Mouse (Mus musculus): ENCODE results near the gene Dlg4.

The Dlg4 gene

GRCm38 (mm10) chr11:70018131-70018990, 1.6 kb downstream of the Dlg4 start:
- peak; percentile 46 for DNase-seq (ENCODE audit: extremely low read depth, insufficient read length, low spot score)

- no peak for DNase-seq (ENCODE audit: extremely low read depth, insufficient read length, low spot score)
Observed at GRCm38 (mm10) chr11:70019495-70020021, 2.8 kb downstream of the Dlg4 start.

GRCm38 (mm10) chr11:70020022-70020631, 3.4 kb downstream of the Dlg4 start:
- DNase-seq (ENCODE audit: extremely low read depth, insufficient read length, low spot score), result no peak

- DNase-seq (ENCODE audit: extremely low read depth, insufficient read length, low spot score), result peak; percentile 67
Observed at GRCm38 (mm10) chr11:70020731-70021263, 4.1 kb downstream of the Dlg4 start.

- peak; percentile 95 for DNase-seq (ENCODE audit: extremely low read depth, insufficient read length, low spot score)
Observed at GRCm38 (mm10) chr11:70021264-70022132, 4.8 kb downstream of the Dlg4 start.

- no peak for DNase-seq (ENCODE audit: extremely low read depth, insufficient read length, low spot score)
Observed at GRCm38 (mm10) chr11:70023481-70024150, 6.9 kb downstream of the Dlg4 start.

GRCm38 (mm10) chr11:70024151-70024514, 7.4 kb downstream of the Dlg4 start:
- DNase-seq (ENCODE audit: extremely low read depth, insufficient read length, low spot score), result no peak

- DNase-seq (ENCODE audit: extremely low read depth, insufficient read length, low spot score), result no peak
Observed at GRCm38 (mm10) chr11:70026689-70027088, 9.9 kb downstream of the Dlg4 start.

- no peak for DNase-seq (ENCODE audit: extremely low read depth, insufficient read length, low spot score)
Observed at GRCm38 (mm10) chr11:70027397-70027796, 10.7 kb downstream of the Dlg4 start.

GRCm38 (mm10) chr11:70028401-70029129, 11.8 kb downstream of the Dlg4 start:
- no peak for DNase-seq (ENCODE audit: extremely low read depth, insufficient read length, low spot score)

GRCm38 (mm10) chr11:70029130-70029801, 12.5 kb downstream of the Dlg4 start:
- DNase-seq (ENCODE audit: extremely low read depth, insufficient read length, low spot score), result peak; percentile 64

GRCm38 (mm10) chr11:70029829-70030550, 13.2 kb downstream of the Dlg4 start:
- no peak for DNase-seq (ENCODE audit: extremely low read depth, insufficient read length, low spot score)

GRCm38 (mm10) chr11:70030651-70031320, 14.0 kb downstream of the Dlg4 start:
- DNase-seq (ENCODE audit: extremely low read depth, insufficient read length, low spot score), result no peak

GRCm38 (mm10) chr11:70031321-70031670, 14.6 kb downstream of the Dlg4 start:
- DNase-seq (ENCODE audit: extremely low read depth, insufficient read length, low spot score), result no peak

GRCm38 (mm10) chr11:70038174-70038573, 21.4 kb downstream of the Dlg4 start:
- DNase-seq (ENCODE audit: extremely low read depth, insufficient read length, low spot score), result no peak

- no peak for DNase-seq (ENCODE audit: extremely low read depth, insufficient read length, low spot score)
Observed at GRCm38 (mm10) chr11:70039631-70040030, 22.9 kb downstream of the Dlg4 start.

- DNase-seq (ENCODE audit: extremely low read depth, insufficient read length, low spot score), result no peak
Observed at GRCm38 (mm10) chr11:70040184-70040583, 23.4 kb downstream of the Dlg4 start.
